Mouse (Mus musculus): Measurements from ENCODE around the gene 9430038I01Rik. TPM values are rescaled to one million over a fixed set of nuclear protein-coding genes. Genes with fewer than 3 reads are reported as not detected.
"Not testable (repeated sequence)": the region's sequence is repeated elsewhere in the genome, so short reads cannot be mapped to it uniquely, and the experiment has no call there.

The 9430038I01Rik gene
- 10 to 100 TPM in 11 of 26 experiments, 1 to 10 TPM in 15; 1.3 to 18.1 (median 9.3) TPM for total RNA-seq (2018; cell fraction: chromatin; rRNA removed)
- total RNA-seq (2018; cell fraction: cytosol; rRNA removed) = 10 to 100 TPM in 16 of 26 experiments, 1 to 10 TPM in 10; 5.1 to 13.3 (median 11.0) TPM
- 10 to 100 TPM in 14 of 26 experiments, 1 to 10 TPM in 12; 2.7 to 18.2 (median 10.6) TPM for total RNA-seq (2018; cell fraction: nucleus; rRNA removed)
- 6.7 to 15.0 TPM (median 10.6 TPM) in 3 replicates for polyA plus RNA-seq (2018)

GRCm38 (mm10) chr7:137410337-137411197, at the start of gene 9430038I01Rik:
TSS of gene 9430038I01Rik (minus strand) at chr7:137410762.
- under 1% methylated on average over 63 of the region's 63 CpGs for WGBS (ENCODE audit: missing documents)
- Histone ChIP-seq H3K36me3 (ENCODE audit: inconsistent target) (no peaks in the 10 kb centered on the region), H3K79me2 (ENCODE audit: inconsistent target) (no peaks in the 10 kb centered on the region), H3K4me3 (ENCODE audit: inconsistent target) (peak within 1 kb of the TSS; percentile 65), H3K27ac (peak within 1 kb of the TSS; percentile 83)

GRCm38 (mm10) chr7:137445321-137445720, 34.8 kb upstream of the 9430038I01Rik start:
- WGBS (ENCODE audit: missing documents) = 93% methylated on average over 12 of the region's 12 CpGs
- Histone ChIP-seq H3K36me3 (ENCODE audit: inconsistent target) (peaks cover 17% of the 10 kb centered on the region), H3K4me3 (ENCODE audit: inconsistent target) (no peak overlapping the region), H3K79me2 (ENCODE audit: inconsistent target) (peaks cover 100% of the 10 kb centered on the region), H3K27ac (no peak overlapping the region)

- peaks cover 100% of the 10 kb centered on the region for H3K79me2 ChIP-seq (ENCODE audit: inconsistent target)
- WGBS (ENCODE audit: missing documents) = 99% methylated on average over 4 of the region's 4 CpGs
- H3K4me3 ChIP-seq (ENCODE audit: inconsistent target) = no peak overlapping the region
- H3K36me3 ChIP-seq (ENCODE audit: inconsistent target) = peaks cover 11% of the 10 kb centered on the region
- no peak overlapping the region for H3K27ac ChIP-seq
Measured at GRCm38 (mm10) chr7:137442951-137443350, 32.4 kb upstream of the 9430038I01Rik start.

DNA sequence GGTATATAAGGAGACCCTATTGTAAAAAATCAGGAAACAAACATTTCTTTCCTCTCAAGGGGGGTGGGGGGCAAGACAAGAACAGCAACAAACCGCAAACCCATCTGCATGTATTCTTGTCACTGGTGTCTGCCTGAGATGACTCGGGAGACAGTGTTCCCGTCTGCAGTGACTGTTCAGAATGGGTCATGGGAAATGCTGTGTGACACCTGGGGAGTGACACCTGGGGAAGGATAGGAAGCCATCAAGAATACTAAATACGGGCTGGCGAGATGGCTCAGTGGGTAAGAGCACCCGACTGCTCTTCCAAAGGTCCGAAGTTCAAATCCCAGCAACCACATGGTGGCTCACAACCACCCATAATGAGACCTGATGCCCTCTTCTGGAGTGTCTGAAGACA, 28.4 kb upstream of the 9430038I01Rik start:
- 92% methylated on average over 7 of the region's 7 CpGs for WGBS (ENCODE audit: missing documents)
- H3K79me2 ChIP-seq (ENCODE audit: inconsistent target) = peaks cover 61% of the 10 kb centered on the region
- H3K4me3 ChIP-seq (ENCODE audit: inconsistent target) = not testable (repeated sequence)

GRCm38 (mm10) chr7:137438179-137438550, 27.6 kb upstream of the 9430038I01Rik start:
- 2% methylated on average over 7 of the region's 7 CpGs for WGBS (ENCODE audit: missing documents)
- Histone ChIP-seq H3K79me2 (ENCODE audit: inconsistent target) (peaks cover 53% of the 10 kb centered on the region), H3K36me3 (ENCODE audit: inconsistent target) (no peaks in the 10 kb centered on the region), H3K27ac (no peak overlapping the region), H3K4me3 (ENCODE audit: inconsistent target) (peak overlapping the region; percentile 55)

More for the DNA sequence above, 28.4 kb upstream of the 9430038I01Rik start:
- not testable (repeated sequence) for H3K36me3 ChIP-seq (ENCODE audit: inconsistent target); H3K27ac ChIP-seq

- peaks cover 48% of the 10 kb centered on the region for H3K79me2 ChIP-seq (ENCODE audit: inconsistent target)
- WGBS (ENCODE audit: missing documents) = under 1% methylated on average over 53 of the region's 69 CpGs
- no peaks in the 10 kb centered on the region for H3K36me3 ChIP-seq (ENCODE audit: inconsistent target)
- no peak within 1 kb of the TSS for H3K27ac ChIP-seq
- peak within 1 kb of the TSS; percentile 55 for H3K4me3 ChIP-seq (ENCODE audit: inconsistent target)
Measured at GRCm38 (mm10) chr7:137437440-137438178, 27.0 kb upstream of the 9430038I01Rik start, which contains the start of gene Glrx3. TSS of gene Glrx3 (plus strand) at chr7:137437614.

DNA sequence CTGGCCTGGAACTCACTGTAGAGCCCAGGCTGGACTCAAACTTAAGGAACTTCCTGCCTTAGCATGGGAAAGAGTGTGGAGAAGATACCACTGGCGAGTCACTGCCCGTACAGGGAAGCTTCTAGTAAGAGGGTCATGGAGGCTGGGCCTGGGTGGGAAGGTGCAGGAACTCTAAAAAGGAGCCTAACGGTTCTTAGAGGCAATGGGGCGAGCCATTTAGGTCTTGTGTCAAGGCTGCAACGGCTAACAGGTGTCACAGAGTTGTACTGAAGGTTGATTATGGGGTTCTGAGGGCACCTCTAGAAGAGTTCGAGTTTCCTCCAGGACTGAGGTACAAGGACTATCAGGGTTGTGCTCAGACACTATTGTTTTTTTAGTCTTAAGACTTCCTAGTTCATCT, 26.3 kb upstream of the 9430038I01Rik start:
- H3K79me2 ChIP-seq (ENCODE audit: inconsistent target) = peaks cover 41% of the 10 kb centered on the region
- no peaks in the 10 kb centered on the region for H3K36me3 ChIP-seq (ENCODE audit: inconsistent target)
- 73% methylated on average over 6 of the region's 6 CpGs for WGBS (ENCODE audit: missing documents)
- no peak overlapping the region for H3K4me3 ChIP-seq (ENCODE audit: inconsistent target)
- no peak overlapping the region for H3K27ac ChIP-seq

DNA sequence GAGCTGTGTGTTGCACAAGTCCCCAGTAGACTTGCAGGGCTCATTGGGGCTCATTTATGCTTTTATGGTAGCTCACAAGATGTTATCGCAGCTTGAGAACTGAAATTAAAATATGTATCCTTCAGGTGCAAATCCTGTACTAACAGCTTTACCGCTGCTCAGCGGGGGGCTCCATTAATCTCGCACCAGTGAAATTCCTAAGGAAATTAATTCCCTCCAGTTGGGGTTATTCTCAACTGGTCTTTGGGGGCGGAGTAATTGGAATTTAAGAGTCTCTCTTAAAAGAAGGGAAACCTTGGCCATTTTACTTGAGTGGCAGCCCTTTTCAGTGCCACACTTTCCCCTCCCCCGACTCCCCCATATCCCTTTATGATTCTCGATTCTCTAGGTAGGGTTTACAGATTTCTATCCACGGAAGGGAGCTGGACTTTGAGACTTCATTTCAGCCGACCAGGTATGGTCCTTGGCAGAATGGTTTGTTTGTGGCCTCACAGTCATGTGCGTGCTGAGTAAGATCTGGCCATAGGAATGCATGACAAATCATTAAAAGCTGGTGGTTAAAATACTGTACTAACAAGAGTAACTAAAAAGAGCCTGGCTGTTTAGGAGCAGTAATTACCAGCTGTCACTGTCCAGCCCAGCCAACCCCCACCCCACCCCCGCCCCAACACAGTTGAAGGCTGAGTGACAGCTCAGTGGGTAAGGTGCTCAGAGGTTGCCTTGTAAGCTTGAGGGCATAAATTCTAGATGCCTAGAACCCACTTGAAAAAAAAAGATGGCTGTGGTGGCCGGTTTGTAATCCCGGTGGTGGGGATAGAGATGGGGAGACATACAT, 21.4 kb upstream of the 9430038I01Rik start:
- Histone ChIP-seq H3K27ac (no peak overlapping the region), H3K4me3 (ENCODE audit: inconsistent target) (no peak overlapping the region), H3K36me3 (ENCODE audit: inconsistent target) (no peaks in the 10 kb centered on the region), H3K79me2 (ENCODE audit: inconsistent target) (no peaks in the 10 kb centered on the region)
- 86% methylated on average over 13 of the region's 13 CpGs for WGBS (ENCODE audit: missing documents)

DNA sequence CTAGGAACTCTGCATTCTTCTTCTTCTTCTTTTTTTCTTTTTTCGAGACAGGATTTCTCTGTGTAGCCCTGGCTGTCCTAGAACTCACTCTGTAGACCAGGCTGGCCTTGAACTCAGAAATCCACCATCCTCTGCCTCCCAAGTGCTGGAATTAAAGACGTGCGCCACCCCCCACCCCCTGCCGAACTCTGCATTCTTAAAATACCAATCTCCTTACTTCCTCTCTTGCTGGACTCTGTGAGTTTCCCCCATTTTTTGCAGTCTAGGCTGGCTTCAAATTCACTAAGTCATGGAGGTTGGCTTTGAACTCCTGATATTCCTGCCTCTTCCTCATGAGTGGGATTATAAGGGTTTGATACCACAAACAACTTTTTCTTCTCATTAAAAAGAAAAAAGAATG, 16.1 kb upstream of the 9430038I01Rik start:
- Histone ChIP-seq H3K79me2 (ENCODE audit: inconsistent target) (no peaks in the 10 kb centered on the region), H3K36me3 (ENCODE audit: inconsistent target) (no peaks in the 10 kb centered on the region), H3K4me3 (ENCODE audit: inconsistent target) (no peak overlapping the region), H3K27ac (no peak overlapping the region)
- 30% methylated on average over 4 of the region's 4 CpGs for WGBS (ENCODE audit: missing documents)

- H3K27ac ChIP-seq = no peak overlapping the region
- no peaks in the 10 kb centered on the region for H3K79me2 ChIP-seq (ENCODE audit: inconsistent target)
- no peak overlapping the region for H3K4me3 ChIP-seq (ENCODE audit: inconsistent target)
- WGBS (ENCODE audit: missing documents) = 96% methylated on average over 4 of the region's 4 CpGs
- no peaks in the 10 kb centered on the region for H3K36me3 ChIP-seq (ENCODE audit: inconsistent target)
Measured at GRCm38 (mm10) chr7:137421236-137421635, 10.7 kb upstream of the 9430038I01Rik start.

DNA sequence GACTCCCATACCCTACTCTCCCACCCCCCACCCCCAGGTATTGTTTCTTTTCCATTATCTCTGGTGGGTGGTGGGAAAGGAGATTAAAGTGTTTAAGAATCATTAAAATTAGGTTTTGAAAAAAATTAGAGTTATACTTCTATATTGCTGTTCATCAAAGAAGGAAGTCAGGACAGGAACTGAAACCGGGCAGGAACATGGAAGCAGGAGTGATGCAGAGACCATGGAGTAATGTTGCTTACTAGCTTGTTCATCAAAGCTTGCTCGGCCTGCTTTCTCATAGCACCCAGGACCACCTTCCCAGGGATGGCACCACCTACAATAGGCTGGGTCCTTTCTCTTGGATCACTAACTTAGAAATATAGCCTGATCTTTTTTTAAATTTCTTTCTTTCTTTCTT, 10.0 kb upstream of the 9430038I01Rik start:
- no peaks in the 10 kb centered on the region for H3K36me3 ChIP-seq (ENCODE audit: inconsistent target)
- no peaks in the 10 kb centered on the region for H3K79me2 ChIP-seq (ENCODE audit: inconsistent target)
- no peak overlapping the region for H3K27ac ChIP-seq
- no peak overlapping the region for H3K4me3 ChIP-seq (ENCODE audit: inconsistent target)
- 52% methylated on average over 2 of the region's 2 CpGs for WGBS (ENCODE audit: missing documents)

DNA sequence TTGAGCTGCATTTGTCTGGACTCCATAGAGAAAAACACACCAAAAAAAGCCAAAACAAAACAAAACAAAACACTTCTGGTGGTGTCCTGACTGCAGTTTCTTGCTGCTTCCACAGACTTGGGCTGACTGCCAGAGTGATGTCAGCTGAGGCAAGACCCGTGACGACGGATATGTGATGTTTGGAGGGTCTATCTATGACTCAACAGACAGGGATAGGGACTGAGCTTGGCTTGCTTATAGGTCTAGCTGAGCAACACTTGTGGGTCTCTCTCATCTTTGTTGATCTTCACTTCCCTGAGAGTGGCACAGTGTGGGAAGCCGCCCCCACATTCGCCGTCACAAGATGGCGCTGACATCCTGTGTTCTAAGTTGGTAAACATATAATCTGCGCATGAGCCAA, 4.1 kb upstream of the 9430038I01Rik start:
- WGBS (ENCODE audit: missing documents) = 69% methylated on average over 3 of the region's 8 CpGs
- no peak overlapping the region for H3K4me3 ChIP-seq (ENCODE audit: inconsistent target)
- H3K27ac ChIP-seq = no peak overlapping the region
- H3K36me3 ChIP-seq (ENCODE audit: inconsistent target) = no peaks in the 10 kb centered on the region
- no peaks in the 10 kb centered on the region for H3K79me2 ChIP-seq (ENCODE audit: inconsistent target)

DNA sequence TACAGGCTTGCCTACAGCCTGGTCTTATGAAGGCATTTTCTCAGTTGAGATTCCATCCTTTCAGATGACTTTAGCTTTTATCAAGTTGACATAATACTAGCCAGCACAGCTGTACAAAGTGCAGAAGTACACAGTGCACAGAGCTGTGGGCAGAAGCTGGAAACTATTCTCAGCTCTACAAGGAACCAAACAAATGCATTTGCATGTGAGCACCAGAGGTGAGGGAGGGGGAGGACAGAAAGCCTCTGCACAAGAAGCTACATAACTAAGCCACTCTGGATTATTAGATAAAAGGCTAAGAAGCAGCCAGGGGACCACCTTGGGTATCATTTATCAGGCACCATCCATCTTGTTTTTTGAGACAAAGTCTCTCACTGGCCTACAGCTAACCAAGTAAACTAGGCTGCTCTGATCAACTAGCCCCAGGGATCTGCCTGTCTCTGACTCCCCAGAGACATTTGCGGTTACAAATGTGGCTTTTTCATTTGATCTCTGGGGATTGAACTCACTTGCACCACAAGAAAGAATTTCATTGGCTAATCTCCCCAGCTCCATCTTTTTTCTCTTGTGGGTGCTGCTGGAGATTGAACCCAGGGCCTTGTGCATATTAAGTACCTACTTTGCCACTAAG, 3.0 kb downstream of the 9430038I01Rik start:
- no peak overlapping the region for H3K27ac ChIP-seq
- 67% methylated on average over 1 of the region's 1 CpGs for WGBS (ENCODE audit: missing documents)
- no peaks in the 10 kb centered on the region for H3K36me3 ChIP-seq (ENCODE audit: inconsistent target)
- H3K4me3 ChIP-seq (ENCODE audit: inconsistent target) = no peak overlapping the region
- H3K79me2 ChIP-seq (ENCODE audit: inconsistent target) = no peaks in the 10 kb centered on the region; the same call in 1 of the 2 replicates
